Mouse (Mus musculus) ovary, postnatal 36 days (tissue): ENCODE measurements at regions not wholly inside any gene's neighbourhood (a gene's known extent, or its start where the extent isn't known, plus 50 kb on each side); places are given as distances from the start of the nearest gene placed in this dataset.
"Not testable (repeated sequence)": the region's sequence is repeated elsewhere in the genome, so short reads cannot be mapped to it uniquely, and the experiment has no call there.

Experiments
- DNase-seq: peaks from one replicate; pipeline ENCODE4 v3.0.0; 2022; ENCODE audit warnings: low spot score, mixed read lengths

DNA sequence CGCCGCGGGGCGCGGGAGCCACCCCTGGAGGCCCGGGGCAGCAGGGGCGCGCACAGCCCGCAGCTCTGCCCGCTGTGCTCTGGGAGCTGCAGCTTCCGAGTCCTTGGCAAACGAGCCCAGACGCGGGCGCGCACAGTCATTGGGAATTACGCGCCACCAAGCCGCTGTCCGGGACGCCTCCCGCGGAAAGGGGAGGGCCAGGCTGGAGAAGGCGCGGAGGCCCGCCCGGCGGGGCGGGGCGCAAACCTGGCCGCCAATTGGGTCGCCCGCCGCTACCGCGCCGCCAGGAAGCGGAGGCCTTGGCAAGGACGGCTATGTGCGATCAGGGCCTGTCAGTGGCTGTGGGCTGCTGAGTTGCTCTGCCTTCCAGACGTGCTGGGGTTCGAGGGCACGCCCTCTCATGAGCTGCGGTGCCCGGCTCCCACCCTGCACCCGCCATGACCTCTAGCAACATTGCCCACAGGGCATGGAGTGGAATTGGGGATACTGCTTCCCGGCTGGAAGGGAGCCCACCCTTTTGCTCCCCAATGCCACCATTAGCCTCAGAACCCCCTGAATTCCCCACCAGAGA, 739.1 kb upstream of the Ywhaq start:
- peak; percentile 17 for DNase-seq

DNA sequence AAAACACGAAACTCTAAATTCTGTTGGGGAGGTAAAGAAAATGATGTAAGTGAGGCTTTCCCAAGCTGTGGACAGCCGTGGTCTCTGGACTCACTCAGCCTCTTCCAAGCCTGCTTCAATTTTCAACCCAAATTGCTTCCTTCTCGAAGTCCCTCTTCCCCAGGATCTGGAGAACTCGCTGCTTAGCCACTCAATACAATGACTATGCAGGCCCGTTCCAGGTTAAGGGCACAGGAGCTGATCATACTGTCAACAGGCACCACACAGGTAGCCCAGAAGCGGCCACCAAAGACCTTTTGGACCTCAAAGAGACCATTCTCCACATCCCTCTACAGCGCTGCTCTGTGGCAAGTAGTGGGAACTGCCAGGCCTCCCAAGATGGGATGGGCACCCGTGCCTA, 737.9 kb upstream of the Ywhaq start:
- DNase-seq, result not testable (repeated sequence)
